Mouse (Mus musculus): ENCODE measurements around the gene Pprc1.

Gene Pprc1
- long read RNA-seq, experiment 1, partial matches to known transcripts, result 0 of 2 reads
- long read RNA-seq, experiment 1, other reads (novel, unspliced or antisense), result 1 of 2 reads
- long read RNA-seq, experiment 2, partial matches to known transcripts, result 2 of 8 reads
- long read RNA-seq, experiment 2, other reads (novel, unspliced or antisense), result 6 of 8 reads

DNA sequence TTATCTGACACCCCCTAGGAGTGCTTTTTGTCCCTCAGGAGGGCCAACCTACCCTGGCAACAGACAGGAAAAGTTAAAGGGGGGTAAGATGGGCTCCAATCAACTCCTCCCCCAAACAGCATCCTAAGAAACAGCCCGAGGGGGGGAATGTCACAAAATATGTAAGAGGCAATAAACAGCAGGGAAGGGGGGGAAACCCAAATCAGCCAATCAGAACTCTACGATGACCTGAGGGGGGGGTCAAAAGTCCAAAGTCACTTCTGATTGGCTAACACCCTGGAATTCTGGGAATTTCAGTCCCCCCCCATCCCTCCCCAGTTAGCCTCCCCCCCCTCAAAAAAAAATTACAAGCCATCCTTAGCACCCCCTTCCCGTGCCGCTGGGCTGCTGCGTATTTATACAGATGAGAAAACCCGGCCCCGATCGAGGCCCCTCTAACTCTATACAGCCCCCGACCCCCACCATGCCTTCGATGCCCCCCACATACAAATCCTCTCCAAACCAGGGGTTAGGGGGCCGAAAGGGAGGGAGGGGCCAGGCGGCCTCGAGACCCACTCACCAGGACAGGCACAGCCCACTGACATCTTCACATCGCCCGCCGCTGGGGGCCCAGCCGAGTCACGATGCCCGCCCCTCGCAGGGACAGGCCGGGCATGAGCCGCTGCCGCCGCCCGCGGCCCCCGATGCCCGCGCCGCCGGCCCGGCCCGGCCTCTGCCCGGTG lies at the start of gene Pprc1:
TSS of gene Pprc1 (plus strand) at position 616 of the 722 bp plus-strand sequence.
- intact Hi-C loops (cut with DNase I), result no loop called here

DNA sequence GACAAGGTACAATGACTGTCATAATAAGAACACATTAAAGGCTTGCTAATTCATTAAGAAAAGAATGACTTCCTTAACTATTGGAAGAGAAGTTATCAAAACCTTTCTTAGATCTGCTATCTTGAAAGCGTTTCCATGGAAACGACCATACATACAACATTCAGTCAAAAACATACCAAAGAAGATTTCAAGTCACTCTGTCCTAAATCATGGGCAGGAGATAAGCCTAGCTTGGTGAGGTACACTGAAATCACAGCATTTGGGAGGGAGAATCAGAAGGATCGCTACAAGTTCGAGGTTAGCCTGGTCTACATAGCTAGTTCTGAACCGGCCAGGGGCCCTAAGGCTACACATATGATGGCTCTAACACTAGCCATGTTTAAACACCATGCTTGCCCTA lies 47.3 kb upstream of the Pprc1 start:
- intact Hi-C loops (cut with DNase I), result no loop called here

DNA sequence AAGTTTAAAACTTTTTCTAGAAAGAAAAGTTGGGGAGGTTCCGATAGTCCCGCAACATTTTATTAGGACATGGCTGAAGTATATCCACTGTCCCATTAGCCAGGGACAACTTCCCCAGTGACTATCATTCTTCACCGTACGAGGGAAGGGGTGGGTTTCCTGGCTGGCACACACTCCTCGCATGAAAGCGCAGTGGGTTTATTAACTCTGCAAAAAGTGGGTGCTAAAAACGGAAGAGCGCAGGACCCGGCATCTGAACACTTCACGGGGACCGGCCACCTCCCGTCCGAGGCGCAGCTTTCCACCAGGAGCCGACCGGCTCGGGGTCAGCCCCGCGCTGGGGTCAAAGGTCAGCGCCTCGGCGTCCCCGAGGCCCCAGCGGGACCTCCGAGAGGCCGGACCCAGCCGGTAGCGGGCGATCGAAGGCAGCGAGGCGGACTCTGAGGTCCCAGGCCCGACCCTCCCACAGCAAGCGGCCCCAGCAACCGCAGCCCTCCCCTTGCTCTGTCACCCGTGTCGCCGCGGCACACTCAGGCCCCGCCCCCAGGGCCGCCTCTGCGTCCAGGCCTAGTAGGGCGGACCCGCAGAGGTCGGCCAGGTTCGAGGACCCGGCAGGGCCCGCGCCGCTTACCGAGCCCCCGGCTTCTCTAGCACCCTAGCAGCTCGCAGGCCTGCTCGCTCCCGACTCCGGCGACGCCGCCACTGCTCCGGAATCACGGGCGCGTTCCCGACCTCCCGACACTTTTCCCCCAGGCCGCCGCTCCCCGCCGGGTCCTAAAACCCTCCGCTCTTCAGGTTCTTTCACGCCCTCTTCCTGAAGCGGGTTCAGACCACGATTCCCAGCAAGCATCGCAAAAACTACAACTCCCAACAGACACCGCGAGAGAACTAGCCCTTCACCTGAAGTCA lies 46.6 kb upstream of the Pprc1 start, which contains the start of gene Armh3:
TSS of gene Armh3 (minus strand) at position 704 of the 909 bp plus-strand sequence.
- intact Hi-C loops (cut with DNase I), result no loop called here

DNA sequence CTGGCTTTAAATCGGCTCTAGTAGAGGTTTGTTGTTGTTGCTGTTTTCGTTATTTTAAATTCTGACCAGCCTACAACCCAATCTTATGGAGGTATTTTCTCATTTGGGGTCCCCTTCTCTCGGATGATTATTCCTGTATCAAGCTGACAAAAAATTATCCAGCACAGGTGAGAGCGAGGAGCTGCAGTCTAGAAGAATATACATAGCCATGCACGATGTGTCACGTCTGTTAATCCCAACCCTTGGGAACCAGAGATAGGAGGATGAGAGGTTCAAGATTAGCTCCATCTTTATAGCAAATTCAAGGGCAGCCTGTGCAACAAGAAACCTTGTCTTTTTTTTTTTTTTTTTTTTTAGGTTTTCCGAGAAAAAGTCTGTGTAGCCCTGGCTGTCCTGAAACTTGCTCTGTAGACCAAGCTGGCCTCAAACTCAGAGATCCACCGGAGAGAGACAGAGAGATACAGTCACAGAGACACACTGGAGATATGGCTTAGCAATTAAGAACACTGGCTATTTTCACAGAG lies 45.9 kb upstream of the Pprc1 start:
- intact Hi-C loops (cut with DNase I), result no loop called here

DNA sequence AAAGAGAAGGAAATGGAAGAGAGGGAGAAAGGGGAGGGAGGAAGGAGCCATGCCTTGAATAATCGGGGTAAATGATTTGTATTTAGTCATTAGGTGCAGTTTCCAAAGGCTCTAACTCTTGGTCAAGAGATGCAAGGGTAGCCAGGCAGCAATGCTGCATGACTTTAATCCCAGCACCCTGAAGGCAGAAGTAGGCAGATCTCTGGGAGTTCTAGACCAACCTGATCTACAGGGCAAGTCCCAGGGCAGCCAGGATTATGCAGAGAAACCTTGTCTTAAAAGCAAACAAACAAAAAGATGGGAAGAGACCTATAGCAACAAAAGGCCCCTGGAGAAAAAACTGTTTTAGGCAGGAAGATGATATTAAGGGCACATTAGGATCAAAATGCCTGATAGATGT lies 45.3 kb upstream of the Pprc1 start:
- intact Hi-C loops (cut with DNase I), result no loop called here

DNA sequence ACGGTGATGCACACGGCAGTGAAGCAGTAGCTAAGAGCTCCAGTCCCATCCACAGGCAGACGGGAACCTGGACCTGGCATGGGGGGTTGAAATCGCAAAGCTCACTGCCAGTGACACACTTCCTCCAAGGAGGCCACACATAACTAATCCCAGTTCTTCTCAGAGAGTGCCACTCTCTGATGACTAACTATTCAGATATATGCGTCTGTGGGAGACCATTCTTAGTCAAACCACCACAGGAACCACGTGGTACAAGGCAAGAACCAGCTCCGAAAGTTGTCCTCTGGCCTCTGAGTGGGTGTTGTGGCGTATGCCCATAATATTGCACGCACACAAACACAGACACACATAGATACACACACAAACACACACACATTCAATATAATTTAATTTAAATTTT lies 42.4 kb upstream of the Pprc1 start:
- intact Hi-C loops (cut with DNase I), result loop anchor here (5.0 kb wide), 1 partner anchor 40 kb away; no protein-coding TSS in a partner anchor

DNA sequence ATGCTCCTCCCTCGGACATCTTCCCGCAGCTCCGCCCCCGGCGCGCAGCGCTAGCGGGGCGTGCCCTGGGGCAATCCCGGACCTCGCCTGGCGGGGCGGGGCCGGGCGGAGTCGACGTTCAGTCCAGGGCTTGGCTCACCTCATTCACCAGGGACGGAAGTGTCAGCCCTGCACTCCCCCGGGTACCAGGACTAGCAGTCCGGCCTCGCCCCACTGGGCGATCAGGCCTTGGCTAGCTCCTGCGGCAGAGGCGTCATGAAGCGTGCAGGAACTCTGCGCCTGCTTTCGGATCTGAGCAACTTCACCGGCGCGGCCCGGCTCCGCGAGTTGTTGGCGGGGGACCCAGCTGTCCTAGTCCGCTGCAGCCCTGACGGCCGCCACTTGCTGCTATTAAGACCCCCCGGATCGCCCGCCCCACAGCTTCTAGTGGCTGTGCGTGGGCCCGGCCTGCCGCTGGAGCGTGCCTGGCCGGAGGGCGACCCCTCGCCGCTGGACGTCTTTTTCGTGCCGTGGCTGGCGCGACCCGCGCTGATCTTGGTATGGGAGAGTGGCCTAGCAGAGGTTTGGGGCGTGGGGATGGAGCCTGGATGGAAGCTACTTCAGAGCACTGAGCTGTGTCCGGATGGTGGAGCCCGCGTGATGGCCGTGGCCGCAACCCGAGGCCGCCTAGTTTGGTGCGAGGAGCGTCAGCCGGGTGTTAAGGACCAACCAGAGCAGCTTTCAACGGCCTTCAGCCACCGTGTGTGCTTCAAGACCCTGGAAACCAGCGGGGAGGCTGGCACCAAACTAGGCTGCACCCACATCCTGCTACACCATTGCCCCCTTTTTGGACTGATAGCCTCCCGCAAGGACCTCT lies 41.1 kb upstream of the Pprc1 start, which contains the start of gene Hps6:
TSS of gene Hps6 (plus strand) at position 138 of the 856 bp plus-strand sequence.
- intact Hi-C loops (cut with DNase I), result loop anchor here (5.0 kb wide), 1 partner anchor 41 kb away; no protein-coding TSS in a partner anchor

DNA sequence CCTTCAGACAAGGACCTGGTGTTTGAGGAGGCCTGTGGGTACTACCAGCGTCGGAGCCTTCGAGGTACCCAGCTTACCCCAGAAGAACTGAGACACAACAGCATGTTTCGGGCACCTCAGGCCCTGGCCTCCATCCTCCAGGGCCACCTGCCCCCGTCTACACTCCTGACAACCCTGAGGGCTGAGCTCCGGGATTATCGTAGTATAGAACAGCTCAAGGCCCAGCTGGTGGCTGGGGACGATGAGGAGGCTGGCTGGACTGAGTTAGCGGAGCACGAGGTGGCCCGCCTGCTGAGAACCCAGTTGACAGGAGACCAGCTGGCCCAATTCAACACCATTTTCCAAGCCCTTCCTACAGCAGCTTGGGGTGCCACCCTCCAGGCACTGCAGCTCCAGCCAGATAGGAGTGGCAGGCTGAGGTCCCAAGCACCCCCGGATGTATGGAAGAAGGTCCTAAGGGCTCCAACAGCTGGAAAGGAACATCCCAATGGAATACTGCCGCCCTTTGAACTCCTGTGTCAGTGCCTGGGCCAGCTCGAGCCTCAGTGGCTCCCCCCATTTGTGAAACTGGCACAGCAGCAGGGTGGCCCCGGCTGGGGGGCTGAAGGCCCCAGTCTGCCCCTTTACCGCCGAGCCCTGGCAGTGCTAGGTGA lies 39.7 kb upstream of the Pprc1 start:
- intact Hi-C loops (cut with DNase I), result loop anchor here (5.0 kb wide), 1 partner anchor 43 kb away; no protein-coding TSS in a partner anchor

DNA sequence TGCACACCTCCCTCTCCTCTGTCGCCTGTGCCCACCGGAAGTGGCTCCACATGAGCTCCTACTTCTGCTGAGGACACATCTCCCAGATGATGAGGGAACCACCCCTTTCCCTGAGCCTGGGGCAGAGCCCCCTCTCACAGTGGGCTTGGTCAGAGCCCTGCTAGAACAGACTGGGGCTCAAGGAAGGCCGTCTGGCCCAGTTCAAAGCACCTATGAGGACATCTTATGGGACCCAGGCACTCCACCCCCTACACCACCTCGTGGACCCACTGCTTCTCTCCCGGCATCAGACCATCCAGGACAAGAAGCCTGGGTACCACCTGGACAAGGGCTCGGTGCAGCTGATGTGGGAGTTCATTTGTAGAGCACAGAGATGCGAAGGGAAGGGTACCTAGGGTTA lies 39.0 kb upstream of the Pprc1 start:
- intact Hi-C loops (cut with DNase I), result no loop called here

DNA sequence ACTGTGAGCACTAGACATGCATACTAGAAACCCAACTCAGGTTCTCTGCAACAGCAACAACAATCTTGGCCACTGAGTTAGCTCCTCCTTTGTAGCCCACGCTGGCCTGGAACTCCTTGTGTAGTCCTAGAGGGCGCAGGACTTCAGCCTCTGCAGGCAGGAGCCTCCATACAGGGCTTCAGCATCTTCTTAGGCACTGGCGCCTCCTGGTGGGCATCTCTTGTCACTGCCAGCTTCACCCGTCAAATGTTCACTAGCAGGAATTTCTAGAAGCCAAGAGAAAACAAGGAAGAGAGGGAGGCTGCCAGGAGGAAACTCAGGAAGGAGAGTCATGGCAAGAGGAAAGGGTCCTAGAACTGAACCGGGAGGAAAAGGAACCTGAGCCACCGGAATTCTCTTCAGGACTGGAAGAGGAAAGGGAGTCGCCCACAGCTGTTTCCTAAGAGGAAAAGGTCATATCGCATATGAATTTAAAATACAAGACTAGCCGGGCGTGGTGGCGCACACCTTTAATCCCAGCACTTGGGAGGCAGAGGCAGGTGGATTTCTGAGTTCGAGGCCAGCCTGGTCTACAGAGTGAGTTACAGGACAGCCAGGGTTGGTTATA lies 30.0 kb upstream of the Pprc1 start:
- intact Hi-C loops (cut with DNase I), result loop anchor here (2.0 kb wide), 1 partner anchor 202 kb away; no protein-coding TSS in a partner anchor

DNA sequence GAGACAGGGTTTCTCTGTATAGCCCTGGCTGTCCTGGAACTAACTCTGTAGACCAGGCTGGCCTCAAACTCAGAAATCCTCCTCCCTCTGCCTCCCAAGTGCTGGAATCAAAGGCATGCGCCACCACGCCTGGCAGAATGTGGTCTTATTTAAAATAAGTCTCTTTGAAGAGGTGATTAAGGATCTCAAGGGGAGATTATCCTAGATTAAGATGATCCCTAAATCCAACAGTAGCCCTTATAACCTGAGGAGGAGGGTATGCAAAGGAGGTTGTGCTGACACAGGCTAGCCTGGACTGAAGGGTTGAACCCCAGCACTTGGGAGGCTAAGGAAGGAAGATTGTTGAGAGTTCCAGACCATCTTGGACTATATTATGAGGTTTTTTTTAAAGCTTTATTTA lies 28.7 kb upstream of the Pprc1 start:
- intact Hi-C loops (cut with DNase I), result no loop called here

DNA sequence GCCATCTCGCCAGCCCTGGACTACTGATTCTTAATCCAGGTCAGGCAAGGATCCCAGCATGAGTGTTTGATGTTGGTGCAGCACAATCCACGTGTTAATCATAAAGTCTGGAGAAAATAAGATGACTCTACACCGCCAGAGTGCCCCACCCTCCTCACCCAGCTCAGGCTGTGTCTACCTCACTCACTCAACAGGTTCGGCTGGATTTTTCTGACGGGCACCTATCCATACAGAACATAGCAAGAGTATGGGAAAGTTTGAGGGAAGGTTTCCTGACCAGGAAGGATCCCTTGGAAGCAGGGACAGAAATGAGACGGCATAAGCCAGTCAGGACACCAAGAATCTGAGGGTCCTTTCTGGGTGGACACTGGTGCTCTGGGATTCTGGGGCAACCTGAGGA lies 19.7 kb upstream of the Pprc1 start:
- intact Hi-C loops (cut with DNase I), result no loop called here

DNA sequence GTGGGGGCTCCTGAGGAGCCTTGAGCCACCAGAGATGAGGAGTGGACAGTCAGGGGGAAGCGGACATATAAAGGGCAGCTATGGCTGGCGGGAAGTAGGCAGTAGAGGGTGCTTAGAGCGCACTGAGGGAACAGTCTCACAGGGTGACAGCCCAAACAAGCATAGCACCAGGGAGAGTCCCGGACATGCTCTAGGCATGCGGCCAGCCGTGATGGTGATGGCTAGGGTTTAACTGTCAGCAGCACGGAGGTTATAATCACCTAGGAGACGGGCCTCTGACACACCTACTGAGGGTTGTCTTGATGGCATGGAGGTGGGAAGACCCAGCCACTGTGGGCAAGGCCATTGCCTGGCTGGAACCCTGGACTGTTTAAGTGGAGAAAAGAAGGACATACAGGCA lies 18.1 kb upstream of the Pprc1 start:
- intact Hi-C loops (cut with DNase I), result no loop called here

DNA sequence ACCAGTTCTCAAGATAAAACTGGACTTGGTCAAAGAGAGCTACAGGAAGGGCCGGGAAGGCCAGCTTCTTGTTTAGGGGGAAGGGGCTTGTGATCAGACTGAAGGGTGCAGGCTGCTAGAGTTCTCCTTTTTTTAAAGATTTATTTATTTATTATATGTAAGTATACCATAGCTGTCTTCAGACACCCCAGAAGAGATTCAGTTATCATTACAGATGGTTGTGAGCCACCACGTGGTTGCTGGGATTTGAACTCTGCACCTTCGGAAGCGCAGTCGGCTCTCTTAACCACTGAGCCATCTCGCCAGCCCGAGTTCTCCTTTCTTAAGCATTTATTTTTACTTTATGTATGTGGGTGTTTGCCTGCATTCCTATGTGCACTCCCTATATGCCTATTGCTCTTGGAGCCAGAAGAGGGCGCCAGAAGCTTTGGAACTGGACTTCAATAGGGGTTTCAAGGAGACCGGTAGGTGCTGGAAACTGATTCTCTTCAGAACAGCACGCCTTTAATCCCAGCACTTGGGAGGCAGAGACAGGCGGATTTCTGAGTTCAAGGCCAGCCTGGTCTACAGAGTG lies 15.9 kb upstream of the Pprc1 start:
- intact Hi-C loops (cut with DNase I), result no loop called here

DNA sequence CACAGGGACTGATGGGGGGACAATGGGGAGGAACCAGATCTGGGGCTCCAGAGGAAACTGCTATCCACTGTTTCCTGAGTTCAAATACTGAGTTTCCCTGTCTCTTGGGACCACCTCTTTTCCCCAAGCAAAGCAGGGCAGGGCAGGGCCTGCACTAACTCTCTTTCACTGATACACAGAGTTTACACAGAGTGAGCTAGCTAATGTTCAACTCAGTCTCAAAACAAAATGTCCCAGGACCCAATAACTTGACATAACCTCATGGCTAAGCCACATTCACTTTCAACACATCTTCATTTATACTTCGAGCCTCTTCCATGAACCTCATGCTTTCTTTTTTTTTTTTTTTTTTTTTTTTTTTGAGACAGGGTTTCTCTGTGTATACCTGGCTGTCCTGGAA lies 15.0 kb upstream of the Pprc1 start:
- intact Hi-C loops (cut with DNase I), result no loop called here

DNA sequence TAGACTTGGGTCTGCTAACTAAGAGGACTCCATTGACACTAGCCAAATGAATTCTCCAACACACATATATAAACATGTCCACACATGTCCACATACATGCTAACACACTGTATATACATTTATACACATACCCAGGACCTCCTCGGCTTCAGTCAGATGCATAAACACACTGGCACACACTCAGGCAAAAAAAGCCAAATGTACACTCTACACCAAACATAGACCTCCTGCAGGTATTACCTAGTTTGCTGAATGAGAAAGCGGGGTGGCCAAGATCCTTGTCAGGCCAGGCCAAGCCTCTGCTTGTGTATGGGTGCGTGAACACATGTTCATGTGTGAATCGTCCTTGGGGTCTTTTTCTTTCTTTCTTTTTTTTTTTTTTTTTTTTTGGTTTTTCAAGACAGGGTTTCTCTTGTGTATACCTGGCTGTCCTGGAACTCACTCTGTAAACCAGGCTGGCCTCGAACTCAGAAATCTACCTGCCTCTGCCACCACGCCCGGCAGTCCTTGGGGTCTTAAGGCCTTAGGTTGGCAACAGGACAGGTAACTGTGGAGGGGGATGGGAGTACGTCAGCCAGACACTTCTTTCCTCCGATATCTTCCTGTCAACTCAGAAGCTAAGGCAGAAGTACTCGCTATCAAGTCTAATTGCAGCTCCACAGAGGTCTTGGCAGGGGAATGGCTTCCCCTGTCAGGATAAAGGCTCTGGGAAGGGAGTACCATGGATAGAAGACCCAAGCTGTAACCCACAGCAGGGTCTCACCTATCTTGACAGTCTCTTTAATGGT lies 14.3 kb upstream of the Pprc1 start:
- intact Hi-C loops (cut with DNase I), result no loop called here

DNA sequence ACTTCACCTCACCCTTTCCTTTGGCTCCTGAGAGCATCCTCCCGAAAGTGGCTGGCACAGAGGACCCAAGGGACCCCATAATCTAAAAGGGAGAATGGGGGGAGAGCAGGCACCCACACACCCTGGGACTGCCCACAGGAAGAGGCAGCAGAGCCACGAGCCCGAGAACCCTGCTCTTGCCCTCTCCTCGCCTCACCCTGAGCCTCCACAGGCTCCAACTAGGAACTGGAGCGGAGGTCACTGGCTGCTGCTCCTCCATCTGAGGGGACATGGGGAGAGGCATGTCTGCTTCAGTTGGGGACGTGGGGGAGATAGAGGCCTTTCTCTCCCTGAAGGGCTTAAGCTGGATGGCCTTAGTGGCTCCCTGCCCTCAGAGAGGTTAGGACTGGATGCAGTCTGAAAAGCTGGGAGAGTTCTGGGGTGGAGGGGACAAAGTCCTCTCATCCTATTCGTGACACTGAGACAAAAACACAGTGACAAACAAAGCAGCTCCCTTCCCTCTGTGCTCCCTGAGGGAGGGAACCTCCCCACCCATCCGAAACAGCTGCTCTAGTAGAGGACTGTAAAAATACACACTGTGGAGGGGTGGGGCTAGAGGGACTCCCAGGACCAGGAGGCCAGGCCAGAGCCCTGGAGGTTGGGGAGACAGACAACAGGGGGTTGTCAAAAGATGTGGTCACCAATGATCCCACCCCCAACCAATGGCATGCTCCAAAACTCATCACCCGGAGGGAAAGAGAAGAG lies 12.8 kb upstream of the Pprc1 start:
- intact Hi-C loops (cut with DNase I), result no loop called here

Data from adrenal gland (tissue).